Mouse (Mus musculus): ENCODE measurements at regions not wholly inside any gene's neighbourhood (a gene's known extent, or its start where the extent isn't known, plus 50 kb on each side); places are given as distances from the start of the nearest gene placed in this dataset.

- WGBS = 45% methylated on average over 2 of the region's 2 CpGs
Observed at GRCm38 (mm10) chr16:30835678-30836077, 236.2 kb downstream of the Fam43a start.

GRCm38 (mm10) chr16:30842831-30843230 is 238.4 kb downstream of the Xxylt1 start:
- no peak for ATAC-seq
- Histone ChIP-seq H3K9me3 (ENCODE audit: control insufficient read depth) (0 out of 2 replicates have a peak, but pooled peaks cover 3% of the 10 kb centered on the region), H3K4me2 (replicated peaks; ENCODE audit: low read depth) (no peak overlapping the region), H3K27me3 (replicated peaks; ENCODE audit: control insufficient read depth, insufficient read depth, low read length) (no peaks in the 10 kb centered on the region), H3K4me3 (ENCODE audit: low read depth, low read length) (no peak overlapping the region), H3K36me3 (ENCODE audit: control insufficient read depth, insufficient read depth) (no peaks in the 10 kb centered on the region), H3K9ac (ENCODE audit: low read depth, low read length) (no peak overlapping the region), H3K27ac (ENCODE audit: low read depth, low read length) (no peak overlapping the region), H3K4me1 (replicated peaks; ENCODE audit: control insufficient read depth, insufficient read depth, low read length) (no peaks in the 10 kb centered on the region)
- WGBS = 83% methylated on average over 2 of the region's 2 CpGs
- no peak for TF ChIP-seq CTCF (IDR thresholded peaks at IDR 0.05; ENCODE audit: low read depth)

More at GRCm38 (mm10) chr16:30835678-30836077, 236.2 kb downstream of the Fam43a start:
- ATAC-seq = peak; percentile 76
- Histone ChIP-seq H3K36me3 (ENCODE audit: control insufficient read depth, insufficient read depth) (no peaks in the 10 kb centered on the region), H3K4me3 (ENCODE audit: low read depth, low read length) (no peak overlapping the region), H3K27ac (ENCODE audit: low read depth, low read length) (no peak overlapping the region), H3K9me3 (ENCODE audit: control insufficient read depth) (no peaks in the 10 kb centered on the region), H3K4me1 (replicated peaks; ENCODE audit: control insufficient read depth, insufficient read depth, low read length) (no peaks in the 10 kb centered on the region), H3K4me2 (replicated peaks; ENCODE audit: low read depth) (no peak overlapping the region), H3K9ac (ENCODE audit: low read depth, low read length) (no peak overlapping the region), H3K27me3 (replicated peaks; ENCODE audit: control insufficient read depth, insufficient read depth, low read length) (no peaks in the 10 kb centered on the region)
- TF ChIP-seq CTCF (IDR thresholded peaks at IDR 0.05; ENCODE audit: low read depth) = no peak

DNA sequence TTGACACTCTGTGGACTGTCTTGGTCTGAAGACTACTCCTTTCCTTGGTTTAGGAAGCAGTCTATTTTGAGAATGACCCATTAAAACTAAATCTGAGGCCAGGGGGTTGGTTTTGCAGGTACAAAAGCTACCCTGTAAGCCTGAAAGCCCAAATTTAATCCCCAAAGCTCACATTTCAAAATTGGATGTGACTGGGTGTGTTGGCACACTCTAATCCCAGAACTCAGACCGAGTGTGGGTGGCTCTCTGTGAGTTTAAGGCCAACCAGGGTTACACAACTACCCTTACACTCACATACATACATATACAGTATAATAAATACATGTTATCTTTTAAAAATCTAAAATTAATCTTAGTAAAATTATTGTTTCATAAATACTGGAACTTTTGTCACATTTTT is 228.6 kb downstream of the Xxylt1 start:
- Histone ChIP-seq H3K4me1 (replicated peaks; ENCODE audit: control insufficient read depth, insufficient read depth, low read length) (no peaks in the 10 kb centered on the region), H3K9me3 (ENCODE audit: control insufficient read depth) (no peaks in the 10 kb centered on the region), H3K4me2 (replicated peaks; ENCODE audit: low read depth) (no peak overlapping the region), H3K4me3 (ENCODE audit: low read depth, low read length) (no peak overlapping the region), H3K9ac (ENCODE audit: low read depth, low read length) (no peak overlapping the region), H3K27me3 (replicated peaks; ENCODE audit: control insufficient read depth, insufficient read depth, low read length) (no peaks in the 10 kb centered on the region), H3K27ac (ENCODE audit: low read depth, low read length) (no peak overlapping the region), H3K36me3 (ENCODE audit: control insufficient read depth, insufficient read depth) (no peaks in the 10 kb centered on the region)
- no peak for ATAC-seq
- WGBS = 73% methylated on average over 1 of the region's 1 CpGs
- no peak for TF ChIP-seq CTCF (IDR thresholded peaks at IDR 0.05; ENCODE audit: low read depth)

DNA sequence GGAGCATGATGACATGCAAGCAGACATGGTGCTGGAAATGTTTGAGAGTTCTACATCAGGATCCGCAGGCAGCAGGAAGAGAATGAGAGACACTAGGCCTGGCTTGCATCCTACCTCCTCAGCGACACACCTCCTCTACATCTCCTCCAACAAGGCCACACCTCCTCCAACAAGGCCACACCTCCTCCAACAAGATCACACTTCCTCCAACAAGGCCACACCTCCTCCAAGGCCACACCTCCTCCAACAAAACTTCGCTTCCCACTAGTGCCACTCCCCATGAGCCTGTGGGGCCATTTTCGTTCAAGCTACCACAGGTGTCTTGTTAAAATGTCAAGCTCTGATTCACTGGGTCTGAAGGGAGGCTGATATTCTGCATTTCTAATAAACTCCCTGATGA is 226.5 kb downstream of the Xxylt1 start:
- no peaks in the 10 kb centered on the region for H3K27me3 ChIP-seq (replicated peaks; ENCODE audit: control insufficient read depth, insufficient read depth, low read length)
- 70% methylated on average over 4 of the region's 4 CpGs for WGBS
- TF ChIP-seq CTCF (IDR thresholded peaks at IDR 0.05; ENCODE audit: low read depth) = no peak
- no peaks in the 10 kb centered on the region for H3K4me1 ChIP-seq (replicated peaks; ENCODE audit: control insufficient read depth, insufficient read depth, low read length)
- no peak overlapping the region for H3K4me3 ChIP-seq (ENCODE audit: low read depth, low read length)
- H3K27ac ChIP-seq (ENCODE audit: low read depth, low read length) = no peak overlapping the region
- ATAC-seq = no peak
- no peaks in the 10 kb centered on the region for H3K9me3 ChIP-seq (ENCODE audit: control insufficient read depth)
- H3K9ac ChIP-seq (ENCODE audit: low read depth, low read length) = no peak overlapping the region
- no peaks in the 10 kb centered on the region for H3K36me3 ChIP-seq (ENCODE audit: control insufficient read depth, insufficient read depth)
- no peak overlapping the region for H3K4me2 ChIP-seq (replicated peaks; ENCODE audit: low read depth)

DNA sequence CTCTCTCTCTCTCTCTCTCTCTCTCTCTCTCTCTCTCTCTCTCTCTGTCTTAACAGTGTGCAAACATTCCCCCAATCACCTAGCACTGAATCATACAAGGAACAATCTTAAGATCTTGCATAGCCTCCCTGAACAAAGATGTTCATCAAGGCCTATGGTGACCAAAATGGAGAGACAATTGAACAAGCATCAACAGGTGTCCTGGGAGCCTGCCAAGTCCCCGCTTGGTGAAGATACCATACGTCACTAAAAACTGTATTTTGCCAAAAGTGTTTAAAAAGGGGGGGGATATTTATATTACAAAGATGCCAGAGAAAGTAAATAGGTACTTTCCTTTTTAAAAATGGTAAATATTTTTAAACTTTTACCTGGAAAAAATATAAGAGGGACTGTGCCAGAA is 223.6 kb downstream of the Xxylt1 start:
- Histone ChIP-seq H3K27ac (ENCODE audit: low read depth, low read length) (no peak overlapping the region), H3K4me2 (replicated peaks; ENCODE audit: low read depth) (no peak overlapping the region), H3K4me1 (replicated peaks; ENCODE audit: control insufficient read depth, insufficient read depth, low read length) (no peaks in the 10 kb centered on the region), H3K9ac (ENCODE audit: low read depth, low read length) (no peak overlapping the region), H3K9me3 (ENCODE audit: control insufficient read depth) (0 out of 2 replicates have a peak, but pooled peaks cover 3% of the 10 kb centered on the region), H3K27me3 (replicated peaks; ENCODE audit: control insufficient read depth, insufficient read depth, low read length) (no peaks in the 10 kb centered on the region), H3K4me3 (ENCODE audit: low read depth, low read length) (no peak overlapping the region), H3K36me3 (ENCODE audit: control insufficient read depth, insufficient read depth) (no peaks in the 10 kb centered on the region)
- 67% methylated on average over 2 of the region's 2 CpGs for WGBS
- ATAC-seq = no peak
- TF ChIP-seq CTCF (IDR thresholded peaks at IDR 0.05; ENCODE audit: low read depth) = no peak

GRCm38 (mm10) chr16:30869136-30869909 is 211.9 kb downstream of the Xxylt1 start:
- 85% methylated on average over 7 of the region's 7 CpGs for WGBS

More at GRCm38 (mm10) chr16:30869136-30869909, 211.9 kb downstream of the Xxylt1 start:
- Histone ChIP-seq H3K27me3 (replicated peaks; ENCODE audit: control insufficient read depth, insufficient read depth, low read length) (no peaks in the 10 kb centered on the region), H3K4me2 (replicated peaks; ENCODE audit: low read depth) (no peak overlapping the region), H3K9ac (ENCODE audit: low read depth, low read length) (no peak overlapping the region), H3K27ac (ENCODE audit: low read depth, low read length) (no peak overlapping the region), H3K36me3 (ENCODE audit: control insufficient read depth, insufficient read depth) (no peaks in the 10 kb centered on the region), H3K4me1 (replicated peaks; ENCODE audit: control insufficient read depth, insufficient read depth, low read length) (0 out of 2 replicates have a peak, but pooled peaks cover 4% of the 10 kb centered on the region), H3K9me3 (ENCODE audit: control insufficient read depth) (no peaks in the 10 kb centered on the region), H3K4me3 (ENCODE audit: low read depth, low read length) (no peak overlapping the region)
- TF ChIP-seq CTCF (IDR thresholded peaks at IDR 0.05; ENCODE audit: low read depth) = no peak
- no peak for ATAC-seq

Measured in intestine, postnatal 0 days (tissue).